Mouse (Mus musculus) kidney, embryonic 14.5 days (tissue): Measurements from ENCODE around the gene Sumf1. TPM values are rescaled to one million over a fixed set of nuclear protein-coding genes. Genes with fewer than 3 reads are reported as not detected.

ENCODE experiments used
- ATAC-seq: fragments of 200-750 bp; cut with Nextera tagmentation; 2 replicates; pipeline ENCODE4 v1.8.0; 2017; ENCODE audit warnings: moderate number of reproducible peaks, mild to moderate bottlenecking, moderate TSS enrichment, moderate library complexity; ENCODE audit not compliant: low FRiP score, low TSS enrichment
- H3K27ac ChIP-seq: fragments of 300-500 bp; sonication (generic); 2 replicates; pipeline ENCODE4 v1.5.1; 2014; ENCODE audit warnings: low read depth, mild to moderate bottlenecking, low read length, moderate library complexity, mixed read lengths
- H3K27me3 ChIP-seq: fragments of 300-500 bp; sonication (generic); 2 replicates; pipeline ENCODE4 v1.6.1; 2014; ENCODE audit warnings: mild to moderate bottlenecking, low read length; ENCODE audit not compliant: control insufficient read depth, insufficient read depth
- H3K36me3 ChIP-seq: fragments of 300-500 bp; sonication (generic); 2 replicates; pipeline ENCODE4 v1.6.1; 2014; ENCODE audit warnings: low read length, mixed read lengths; ENCODE audit not compliant: control insufficient read depth, insufficient read depth
- H3K4me1 ChIP-seq: fragments of 300-500 bp; sonication (generic); 2 replicates; pipeline ENCODE4 v1.6.1; 2014; ENCODE audit warnings: low read length, mixed read lengths; ENCODE audit not compliant: control insufficient read depth, insufficient read depth
- H3K4me2 ChIP-seq: fragments of 300-500 bp; sonication (generic); replicated peaks from 2 replicates; pipeline ENCODE4 v1.6.1; 2014; ENCODE audit warnings: low read depth, mild to moderate bottlenecking, low read length
- H3K4me3 ChIP-seq: fragments of 300-500 bp; sonication (generic); 2 replicates; pipeline ENCODE4 v1.5.1; 2014; ENCODE audit warnings: mild to moderate bottlenecking, low read length
- H3K9ac ChIP-seq: fragments of 300-500 bp; sonication (generic); 2 replicates; pipeline ENCODE4 v1.6.1; 2014; ENCODE audit warnings: low read depth, mild to moderate bottlenecking, low read length, moderate library complexity
- H3K9me3 ChIP-seq: fragments of 300-500 bp; sonication (generic); 2 replicates; pipeline ENCODE4 v1.6.1; 2016; ENCODE audit warnings: low read length; ENCODE audit not compliant: control insufficient read depth
- WGBS: fragments of 180-500 bp; shearing (Covaris S2); extraction: QIAGEN DNeasy Blood & Tissue Kit; methylation state at CpG from one replicate; pipeline ENCODE4 v1.1.7; 2014; 5-methylcytosine and 5-hydroxymethylcytosine counted together
- polyA plus RNA-seq: library from polyadenylated mRNA; unstranded; fragments of >200 nt; fragmentation: Nextera tagmentation; extraction: Ambion mirVana; gene quantifications from 2 replicates; pipeline ENCODE4 v1.2.1, GENCODE M21; 2014

Sumf1 gene
- polyA plus RNA-seq, 1 experiment from 2014 or later: 26.8 TPM

GRCm38 (mm10) chr6:108226230-108226629 is 40.8 kb upstream of the Sumf1 start:
- Histone ChIP-seq H3K4me1 (0 out of 2 replicates have a peak, but pooled peaks cover under 1% of the 10 kb centered on the region), H3K9ac (no peak overlapping the region), H3K27ac (no peak overlapping the region)

GRCm38 (mm10) chr6:108225027-108225426 is 39.6 kb upstream of the Sumf1 start:
- no peaks in the 10 kb centered on the region for H3K4me1 ChIP-seq
- no peaks in the 10 kb centered on the region for H3K9me3 ChIP-seq
- H3K9ac ChIP-seq: no peak overlapping the region
- no peak overlapping the region for H3K4me2 ChIP-seq
- H3K4me3 ChIP-seq: no peak overlapping the region
- no peaks in the 10 kb centered on the region for H3K36me3 ChIP-seq
- ATAC-seq: no peak
- H3K27me3 ChIP-seq: no peaks in the 10 kb centered on the region
- H3K27ac ChIP-seq: no peak overlapping the region
- WGBS: 82% methylated on average over 2 of the region's 2 CpGs

More at GRCm38 (mm10) chr6:108226230-108226629, 40.8 kb upstream of the Sumf1 start:
- no peak for ATAC-seq
- Histone ChIP-seq H3K27me3 (no peaks in the 10 kb centered on the region), H3K9me3 (no peaks in the 10 kb centered on the region), H3K4me2 (no peak overlapping the region), H3K36me3 (no peaks in the 10 kb centered on the region), H3K4me3 (no peak overlapping the region)
- WGBS: 43% methylated on average over 7 of the region's 7 CpGs

- Histone ChIP-seq H3K27ac (no peak overlapping the region), H3K4me3 (no peak overlapping the region), H3K4me2 (no peak overlapping the region), H3K4me1 (no peaks in the 10 kb centered on the region), H3K9me3 (no peaks in the 10 kb centered on the region), H3K9ac (no peak overlapping the region), H3K36me3 (no peaks in the 10 kb centered on the region), H3K27me3 (no peaks in the 10 kb centered on the region)
- 92% methylated on average over 4 of the region's 4 CpGs for WGBS
- ATAC-seq: no peak
Measured at GRCm38 (mm10) chr6:108224361-108224760, 39.0 kb upstream of the Sumf1 start.

- no peak overlapping the region for H3K27ac ChIP-seq
- WGBS: 93% methylated on average over 5 of the region's 5 CpGs
- H3K27me3 ChIP-seq: no peaks in the 10 kb centered on the region
- no peaks in the 10 kb centered on the region for H3K9me3 ChIP-seq
- no peak overlapping the region for H3K9ac ChIP-seq
- H3K4me3 ChIP-seq: no peak overlapping the region
- no peaks in the 10 kb centered on the region for H3K4me1 ChIP-seq
- no peak overlapping the region for H3K4me2 ChIP-seq
- peaks cover 3% of the 10 kb centered on the region; the same call in 1 of the 2 replicates for H3K36me3 ChIP-seq
- no peak for ATAC-seq
Measured at GRCm38 (mm10) chr6:108222875-108223274, 37.5 kb upstream of the Sumf1 start.

GRCm38 (mm10) chr6:108222435-108222834 is 37.1 kb upstream of the Sumf1 start:
- peaks cover 3% of the 10 kb centered on the region; the same call in 1 of the 2 replicates for H3K36me3 ChIP-seq
- no peak overlapping the region for H3K9ac ChIP-seq
- H3K4me1 ChIP-seq: no peaks in the 10 kb centered on the region
- H3K4me2 ChIP-seq: no peak overlapping the region
- H3K27ac ChIP-seq: no peak overlapping the region
- ATAC-seq: no peak
- WGBS: 67% methylated on average over 5 of the region's 5 CpGs
- no peaks in the 10 kb centered on the region for H3K27me3 ChIP-seq
- H3K4me3 ChIP-seq: no peak overlapping the region
- H3K9me3 ChIP-seq: no peaks in the 10 kb centered on the region

- Histone ChIP-seq H3K36me3 (peaks cover 3% of the 10 kb centered on the region; the same call in 1 of the 2 replicates), H3K4me3 (no peak overlapping the region), H3K4me2 (no peak overlapping the region), H3K27ac (no peak overlapping the region), H3K9me3 (no peaks in the 10 kb centered on the region), H3K4me1 (peaks cover 4% of the 10 kb centered on the region; the same call in 1 of the 2 replicates), H3K9ac (no peak overlapping the region), H3K27me3 (no peaks in the 10 kb centered on the region)
- ATAC-seq: no peak
- 83% methylated on average over 3 of the region's 3 CpGs for WGBS
Measured at GRCm38 (mm10) chr6:108217987-108218386, 32.6 kb upstream of the Sumf1 start.

GRCm38 (mm10) chr6:108216832-108217231 is 31.4 kb upstream of the Sumf1 start:
- Histone ChIP-seq H3K27ac (no peak overlapping the region), H3K27me3 (no peaks in the 10 kb centered on the region), H3K9ac (no peak overlapping the region), H3K4me1 (peaks cover 6% of the 10 kb centered on the region), H3K9me3 (no peaks in the 10 kb centered on the region), H3K4me3 (no peak overlapping the region), H3K4me2 (no peak overlapping the region), H3K36me3 (peaks cover 3% of the 10 kb centered on the region; the same call in 1 of the 2 replicates)
- no peak for ATAC-seq
- 95% methylated on average over 8 of the region's 8 CpGs for WGBS

GRCm38 (mm10) chr6:108216091-108216490 is 30.7 kb upstream of the Sumf1 start:
- WGBS: 59% methylated on average over 5 of the region's 5 CpGs
- no peak overlapping the region for H3K27ac ChIP-seq
- H3K4me2 ChIP-seq: no peak overlapping the region
- peaks cover 3% of the 10 kb centered on the region; the same call in 1 of the 2 replicates for H3K36me3 ChIP-seq
- no peaks in the 10 kb centered on the region for H3K27me3 ChIP-seq
- H3K4me3 ChIP-seq: no peak overlapping the region
- ATAC-seq: no peak
- no peaks in the 10 kb centered on the region for H3K9me3 ChIP-seq
- peaks cover 9% of the 10 kb centered on the region for H3K4me1 ChIP-seq
- H3K9ac ChIP-seq: no peak overlapping the region

- Histone ChIP-seq H3K36me3 (peaks cover 3% of the 10 kb centered on the region; the same call in 1 of the 2 replicates), H3K27me3 (no peaks in the 10 kb centered on the region), H3K9ac (peak overlapping the region; percentile 72), H3K4me3 (peak overlapping the region; percentile 78), H3K9me3 (no peaks in the 10 kb centered on the region), H3K4me1 (peaks cover 9% of the 10 kb centered on the region), H3K27ac (no peak overlapping the region), H3K4me2 (peak overlapping the region; percentile 60)
- ATAC-seq: no peak
- WGBS: 11% methylated on average over 10 of the region's 10 CpGs
Measured at GRCm38 (mm10) chr6:108214294-108214925, 29.0 kb upstream of the Sumf1 start.
